Comparison of ENCODE assay signal across 8 mouse cellular contexts in the genomic region with DNA sequence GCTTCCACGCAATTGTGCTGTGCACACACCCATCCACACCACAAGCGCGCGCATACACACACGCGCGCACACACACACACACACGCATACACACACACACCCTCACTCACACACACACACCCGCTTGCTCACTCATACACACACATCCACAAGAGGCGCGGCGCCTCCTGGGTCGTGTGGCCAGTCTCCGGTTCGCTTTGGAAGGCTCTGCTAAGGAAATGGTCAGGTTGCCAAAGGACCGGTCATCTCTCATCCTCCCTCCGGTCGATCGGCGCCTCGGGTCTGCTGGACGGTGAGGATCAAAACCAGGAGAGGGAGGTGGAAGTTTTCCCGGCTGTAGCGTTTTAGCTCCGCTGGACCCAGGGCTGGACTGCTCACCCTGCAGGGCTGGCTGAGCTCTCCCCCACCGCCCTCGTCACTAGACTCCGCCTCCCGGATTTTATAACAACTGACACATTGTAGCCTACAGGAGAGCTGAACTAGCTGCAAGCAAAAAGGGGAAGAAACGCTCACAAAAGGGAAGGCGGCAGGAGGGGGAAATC. TPM values are rescaled to one million over a fixed set of nuclear protein-coding genes. Genes with fewer than 3 reads are reported as not detected.
DNase-seq lines count a peak whose midpoint lies in the region; ATAC-seq and TF ChIP-seq lines count a peak whose summit lies in the region.

TSS of gene Srgap3 (minus strand) at position 372 of the 542 bp plus-strand sequence.

- peak; percentile 79 for ATAC-seq in Patski
- ATAC-seq in hindbrain, embryonic 14.5 days (ENCODE audit: low FRiP score): peak; percentile 91

- H3K4me2 ChIP-seq in hindbrain, embryonic 14.5 days (replicated peaks): peak within 1 kb of the TSS; percentile 78

- no peaks in the 10 kb centered on the region for H3K27me3 ChIP-seq in Patski
- no peaks in the 10 kb centered on the region for H3K27me3 ChIP-seq in hindbrain, embryonic 14.5 days (ENCODE audit: control insufficient read depth, insufficient read depth, low read length)

- 0 out of 2 replicates have a peak, but pooled peaks cover 7% of the 10 kb centered on the region for H3K36me3 ChIP-seq in hindbrain, embryonic 14.5 days (replicated peaks; ENCODE audit: control insufficient read depth, insufficient read depth)

- H3K9ac ChIP-seq in hindbrain, embryonic 14.5 days: peak within 1 kb of the TSS; percentile 93

- POLR2A ChIA-PET in Patski (lab: Charles Lee): interaction anchor here (0.5 to 1.0 kb wide), 2 partner anchors 86 to 166 kb away, joined by 3 read pairs; no protein-coding TSS in a partner anchor

- no peak for TF ChIP-seq CTCF in Patski (IDR thresholded peaks at IDR 0.05)

- no peaks in the 10 kb centered on the region for H3K9me3 ChIP-seq in hindbrain, embryonic 14.5 days (ENCODE audit: control insufficient read depth, low read length)

- in situ Hi-C loops in Patski (cut with MboI; ENCODE audit: low pct_unique_long_range_greater_than_20kb): no loop called here

- H3K4me3 ChIP-seq in hindbrain, embryonic 14.5 days (replicated peaks; ENCODE audit: low read length): peak within 1 kb of the TSS; percentile 83

- H3K27ac ChIP-seq in hindbrain, embryonic 14.5 days: peak within 1 kb of the TSS; percentile 92

- no peak for DNase-seq in Patski (ENCODE audit: low read depth, low spot score)
- peak; percentile 94 for DNase-seq in cerebellum, adult 9-11 months
- peak; percentile 66 to 71 for DNase-seq in frontal cortex, postnatal 25 days (ENCODE audit: low spot score in 2 of 2)
- DNase-seq in hindbrain, embryonic 14.5 days (ENCODE audit: low spot score): peak; percentile 85
- DNase-seq in layer of hippocampus, postnatal 36 days: peak; percentile 86 to 88
- peak; percentile 80 for DNase-seq in lung, postnatal 25 days (ENCODE audit: low spot score)
- DNase-seq in retina, embryonic 14.5 days (ENCODE audit: low spot score): peak; percentile 88
- DNase-seq in thymus, postnatal 4 days: peak; percentile 64

- peaks cover 44% of the 10 kb centered on the region for H3K4me1 ChIP-seq in hindbrain, embryonic 14.5 days (replicated peaks; ENCODE audit: control insufficient read depth, insufficient read depth, low read length)

- under 1% methylated on average over 31 of the region's 31 CpGs for WGBS in hindbrain, embryonic 14.5 days

- CTCF ChIA-PET in Patski (lab: Charles Lee): interaction anchor here (0.7 to 2.1 kb wide), 9 partner anchors 17 to 69 kb away, joined by 3 to 7 read pairs (median 4); no protein-coding TSS in a partner anchor

RNA-seq across cellular contexts. Expression of gene Srgap3, which starts in this region (rescaled TPM):
- polyA plus RNA-seq in Patski (2021): 37.7 TPM
- 49.9 and 50.7 TPM in 2 replicates for polyA plus RNA-seq in hindbrain, embryonic 14.5 days (2014; fragmentation: Nextera tagmentation; extraction: Ambion mirVana)
- total RNA-seq in layer of hippocampus, postnatal 36 days (2021): 100 to 1,000 TPM; 276 to 301 TPM
